Mouse (Mus musculus): ENCODE results near the gene Ahcy. TPM values are rescaled to one million over a fixed set of nuclear protein-coding genes. Genes with fewer than 3 reads are reported as not detected.
A peak's percentile ranks its signal among the peaks of the same experiment; 100 is the strongest.

Gene Ahcy
- polyA plus RNA-seq, 1 experiment from 2014 or later: 91.8 TPM

GRCm38 (mm10) chr2:155098720-155099380 lies 24.6 kb upstream of the Ahcy start:
- ATAC-seq (replicated peaks; ENCODE audit: low FRiP score): no peak

GRCm38 (mm10) chr2:155093418-155093817 lies 19.1 kb upstream of the Ahcy start:
- ATAC-seq (replicated peaks; ENCODE audit: low FRiP score) (no peak), DNase-seq (ENCODE audit: low spot score) (no peak)
- H3K27me3 ChIP-seq (ENCODE audit: control insufficient read depth, insufficient read depth, low read length): no peaks in the 10 kb centered on the region
- H3K9ac ChIP-seq (ENCODE audit: low read length): no peak overlapping the region
- H3K4me1 ChIP-seq (replicated peaks; ENCODE audit: control insufficient read depth, insufficient read depth, low read length): no peaks in the 10 kb centered on the region
- H3K4me2 ChIP-seq (ENCODE audit: low read depth, low read length, severe bottlenecking): no peak overlapping the region
- H3K4me3 ChIP-seq (ENCODE audit: low read depth, low read length): no peak overlapping the region
- no peaks in the 10 kb centered on the region for H3K9me3 ChIP-seq (ENCODE audit: control insufficient read depth, low read length)
- 61% methylated on average over 4 of the region's 4 CpGs for WGBS
- no peaks in the 10 kb centered on the region for H3K36me3 ChIP-seq (ENCODE audit: control insufficient read depth, insufficient read depth, low read length)
- H3K27ac ChIP-seq (ENCODE audit: low read depth, low read length): no peak overlapping the region

More at GRCm38 (mm10) chr2:155098720-155099380, 24.6 kb upstream of the Ahcy start:
- WGBS: 88% methylated on average over 9 of the region's 9 CpGs
- Histone ChIP-seq H3K27ac (ENCODE audit: low read depth, low read length) (no peak overlapping the region), H3K9ac (ENCODE audit: low read length) (no peak overlapping the region), H3K9me3 (ENCODE audit: control insufficient read depth, low read length) (no peaks in the 10 kb centered on the region), H3K4me3 (ENCODE audit: low read depth, low read length) (no peak overlapping the region), H3K36me3 (ENCODE audit: control insufficient read depth, insufficient read depth, low read length) (no peaks in the 10 kb centered on the region), H3K4me1 (replicated peaks; ENCODE audit: control insufficient read depth, insufficient read depth, low read length) (no peaks in the 10 kb centered on the region), H3K27me3 (ENCODE audit: control insufficient read depth, insufficient read depth, low read length) (no peaks in the 10 kb centered on the region), H3K4me2 (ENCODE audit: low read depth, low read length, severe bottlenecking) (no peak overlapping the region)
- DNase-seq (ENCODE audit: low spot score): no peak

- Histone ChIP-seq H3K27ac (ENCODE audit: low read depth, low read length) (no peak overlapping the region), H3K36me3 (ENCODE audit: control insufficient read depth, insufficient read depth, low read length) (no peaks in the 10 kb centered on the region), H3K4me1 (replicated peaks; ENCODE audit: control insufficient read depth, insufficient read depth, low read length) (no peaks in the 10 kb centered on the region), H3K4me3 (ENCODE audit: low read depth, low read length) (no peak overlapping the region), H3K9me3 (ENCODE audit: control insufficient read depth, low read length) (no peaks in the 10 kb centered on the region), H3K4me2 (ENCODE audit: low read depth, low read length, severe bottlenecking) (no peak overlapping the region), H3K27me3 (ENCODE audit: control insufficient read depth, insufficient read depth, low read length) (no peaks in the 10 kb centered on the region), H3K9ac (ENCODE audit: low read length) (no peak overlapping the region)
- ATAC-seq (replicated peaks; ENCODE audit: low FRiP score): no peak
- no peak for DNase-seq (ENCODE audit: low spot score)
- 81% methylated on average over 3 of the region's 3 CpGs for WGBS
Observed at GRCm38 (mm10) chr2:155091743-155092075, 17.4 kb upstream of the Ahcy start.

DNA sequence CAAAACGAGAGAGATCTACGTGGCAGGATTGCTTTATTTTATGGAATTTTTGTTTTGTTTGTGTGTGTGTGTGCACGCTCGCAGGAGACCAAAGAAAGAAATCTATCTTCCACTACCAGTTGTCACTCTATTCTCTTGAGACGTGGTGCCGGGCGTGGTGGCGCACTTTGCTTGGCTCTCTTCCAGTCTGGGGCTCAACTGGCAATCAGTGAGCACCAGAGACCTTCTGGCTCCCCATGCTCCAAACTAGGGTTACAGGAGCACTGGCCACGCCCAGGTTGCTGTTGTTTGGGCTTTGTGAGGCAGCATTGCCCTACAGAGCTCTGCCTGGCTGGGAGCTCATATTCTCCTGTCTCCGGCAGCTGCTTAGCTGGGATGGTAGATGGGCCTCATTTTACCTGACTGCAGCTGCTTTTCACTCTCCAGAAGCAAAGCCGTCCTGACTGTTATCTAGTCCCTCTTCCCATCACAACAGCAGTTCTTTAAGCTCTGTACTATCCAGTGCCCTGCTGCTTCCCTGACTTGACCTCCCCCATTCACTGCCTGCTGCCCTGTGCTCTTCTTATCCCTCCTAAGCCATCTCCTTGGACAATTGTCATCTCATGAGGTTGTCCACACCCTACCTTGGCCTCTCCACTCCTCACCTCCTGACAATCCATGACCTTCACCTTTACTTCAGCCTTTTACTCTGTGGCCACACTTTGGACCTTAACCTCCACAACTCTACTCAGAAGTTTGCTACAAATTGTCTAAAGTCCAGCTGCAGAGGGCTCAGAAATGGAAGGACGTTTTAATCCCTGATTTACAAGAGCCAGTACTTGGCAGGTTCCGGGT lies 16.8 kb upstream of the Ahcy start:
- WGBS: 77% methylated on average over 13 of the region's 13 CpGs
- DNase-seq (ENCODE audit: low spot score): no peak
- H3K9ac ChIP-seq (ENCODE audit: low read length): no peak overlapping the region
- H3K27me3 ChIP-seq (ENCODE audit: control insufficient read depth, insufficient read depth, low read length): no peaks in the 10 kb centered on the region
- no peaks in the 10 kb centered on the region for H3K9me3 ChIP-seq (ENCODE audit: control insufficient read depth, low read length)
- H3K27ac ChIP-seq (ENCODE audit: low read depth, low read length): no peak overlapping the region
- no peak overlapping the region for H3K4me3 ChIP-seq (ENCODE audit: low read depth, low read length)
- no peak for ATAC-seq (replicated peaks; ENCODE audit: low FRiP score)
- H3K4me1 ChIP-seq (replicated peaks; ENCODE audit: control insufficient read depth, insufficient read depth, low read length): no peaks in the 10 kb centered on the region
- no peaks in the 10 kb centered on the region for H3K36me3 ChIP-seq (ENCODE audit: control insufficient read depth, insufficient read depth, low read length)
- H3K4me2 ChIP-seq (ENCODE audit: low read depth, low read length, severe bottlenecking): no peak overlapping the region

- Histone ChIP-seq H3K9ac (ENCODE audit: low read length) (no peak overlapping the region), H3K27ac (ENCODE audit: low read depth, low read length) (no peak overlapping the region), H3K4me2 (ENCODE audit: low read depth, low read length, severe bottlenecking) (no peak overlapping the region), H3K9me3 (ENCODE audit: control insufficient read depth, low read length) (no peaks in the 10 kb centered on the region), H3K4me3 (ENCODE audit: low read depth, low read length) (no peak overlapping the region), H3K36me3 (ENCODE audit: control insufficient read depth, insufficient read depth, low read length) (no peaks in the 10 kb centered on the region), H3K4me1 (replicated peaks; ENCODE audit: control insufficient read depth, insufficient read depth, low read length) (no peaks in the 10 kb centered on the region), H3K27me3 (ENCODE audit: control insufficient read depth, insufficient read depth, low read length) (no peaks in the 10 kb centered on the region)
- DNase-seq (ENCODE audit: low spot score) (no peak), ATAC-seq (replicated peaks; ENCODE audit: low FRiP score) (no peak)
- 86% methylated on average over 6 of the region's 6 CpGs for WGBS
Observed at GRCm38 (mm10) chr2:155088264-155088663, 14.0 kb upstream of the Ahcy start.

GRCm38 (mm10) chr2:155086328-155086727 lies 12.0 kb upstream of the Ahcy start:
- Histone ChIP-seq H3K36me3 (ENCODE audit: control insufficient read depth, insufficient read depth, low read length) (no peaks in the 10 kb centered on the region), H3K4me2 (ENCODE audit: low read depth, low read length, severe bottlenecking) (no peak overlapping the region), H3K9ac (ENCODE audit: low read length) (no peak overlapping the region), H3K4me1 (replicated peaks; ENCODE audit: control insufficient read depth, insufficient read depth, low read length) (no peaks in the 10 kb centered on the region), H3K27ac (ENCODE audit: low read depth, low read length) (no peak overlapping the region), H3K27me3 (ENCODE audit: control insufficient read depth, insufficient read depth, low read length) (no peaks in the 10 kb centered on the region), H3K9me3 (ENCODE audit: control insufficient read depth, low read length) (no peaks in the 10 kb centered on the region), H3K4me3 (ENCODE audit: low read depth, low read length) (no peak overlapping the region)
- 84% methylated on average over 5 of the region's 5 CpGs for WGBS
- no peak for DNase-seq (ENCODE audit: low spot score)
- ATAC-seq (replicated peaks; ENCODE audit: low FRiP score): no peak

DNA sequence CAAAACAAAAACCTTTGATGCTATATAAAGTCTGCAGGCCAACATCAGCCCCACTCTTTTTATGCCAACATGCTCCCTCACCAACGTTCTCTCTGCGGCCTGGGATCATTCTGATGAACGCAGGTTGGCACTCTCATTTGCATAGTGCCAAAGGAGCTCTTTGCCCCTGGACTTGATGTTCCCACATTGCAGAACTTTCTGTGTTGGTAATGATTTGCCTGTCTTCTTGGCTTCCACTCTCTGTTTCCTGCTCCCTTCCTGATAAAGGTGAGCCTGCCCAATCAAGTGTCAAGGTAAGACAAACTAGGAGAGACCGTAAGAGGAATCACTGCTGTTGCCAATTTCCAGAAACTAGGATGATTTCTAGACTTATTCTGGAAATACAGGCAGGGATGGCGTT lies 10.2 kb upstream of the Ahcy start:
- H3K4me3 ChIP-seq (ENCODE audit: low read depth, low read length): no peak overlapping the region
- 86% methylated on average over 5 of the region's 5 CpGs for WGBS
- H3K9ac ChIP-seq (ENCODE audit: low read length): no peak overlapping the region
- H3K27me3 ChIP-seq (ENCODE audit: control insufficient read depth, insufficient read depth, low read length): no peaks in the 10 kb centered on the region
- no peaks in the 10 kb centered on the region for H3K4me1 ChIP-seq (replicated peaks; ENCODE audit: control insufficient read depth, insufficient read depth, low read length)
- no peaks in the 10 kb centered on the region for H3K36me3 ChIP-seq (ENCODE audit: control insufficient read depth, insufficient read depth, low read length)
- no peak overlapping the region for H3K4me2 ChIP-seq (ENCODE audit: low read depth, low read length, severe bottlenecking)
- no peak overlapping the region for H3K27ac ChIP-seq (ENCODE audit: low read depth, low read length)
- H3K9me3 ChIP-seq (ENCODE audit: control insufficient read depth, low read length): no peaks in the 10 kb centered on the region
- DNase-seq (ENCODE audit: low spot score) (no peak), ATAC-seq (replicated peaks; ENCODE audit: low FRiP score) (no peak)

GRCm38 (mm10) chr2:155082121-155082803 lies 8.0 kb upstream of the Ahcy start:
- Histone ChIP-seq H3K4me1 (replicated peaks; ENCODE audit: control insufficient read depth, insufficient read depth, low read length) (no peaks in the 10 kb centered on the region), H3K4me2 (ENCODE audit: low read depth, low read length, severe bottlenecking) (no peak overlapping the region), H3K9me3 (ENCODE audit: control insufficient read depth, low read length) (no peaks in the 10 kb centered on the region), H3K27me3 (ENCODE audit: control insufficient read depth, insufficient read depth, low read length) (no peaks in the 10 kb centered on the region), H3K27ac (ENCODE audit: low read depth, low read length) (no peak overlapping the region), H3K4me3 (ENCODE audit: low read depth, low read length) (no peak overlapping the region), H3K9ac (ENCODE audit: low read length) (no peak overlapping the region), H3K36me3 (ENCODE audit: control insufficient read depth, insufficient read depth, low read length) (no peaks in the 10 kb centered on the region)
- ATAC-seq (replicated peaks; ENCODE audit: low FRiP score) (no peak), DNase-seq (ENCODE audit: low spot score) (peak; percentile 57)
- WGBS: 21% methylated on average over 8 of the region's 8 CpGs
